Mouse (Mus musculus): ENCODE results near the gene Retreg3. TPM values are rescaled to one million over a fixed set of nuclear protein-coding genes. Genes with fewer than 3 reads are reported as not detected.

Retreg3 gene
- 71.0 to 73.7 TPM (median 72.2 TPM) in 4 replicates for total RNA-seq (2023; ENCODE audit: inconsistent age)

GRCm38 (mm10) chr11:101119761-101120544 lies at the start of gene Retreg3, which contains the start of gene Tubg1:
Retreg3 (minus strand) TSS chr11:101119893.
Tubg1 (plus strand) TSS chr11:101119938.

GRCm38 (mm10) chr11:101155728-101156371 lies 36.2 kb upstream of the Retreg3 start, which contains the start of gene Tubg2:
Tubg2 (plus strand) TSS chr11:101155907.

GRCm38 (mm10) chr11:101095314-101096024 lies 24.2 kb downstream of the Retreg3 start, which contains the start of gene Psmc3ip:
Psmc3ip (minus strand) TSS chr11:101095436.

GRCm38 (mm10) chr11:101086756-101087681 lies 32.7 kb downstream of the Retreg3 start, which contains the start of gene Mlx:
Mlx (plus strand) TSS chr11:101087277.

GRCm38 (mm10) chr11:101082208-101083082 lies 37.2 kb downstream of the Retreg3 start, which contains the start of gene Coasy:
Coasy (plus strand) TSS chr11:101082565.

GRCm38 (mm10) chr11:101078121-101078520 lies 41.6 kb downstream of the Retreg3 start, which contains the start of gene Hsd17b1:
Hsd17b1 (plus strand) TSS chr11:101078411.

GRCm38 (mm10) chr11:101069391-101070188 lies 50.1 kb downstream of the Retreg3 start, which contains the start of gene Naglu:
Naglu (plus strand) TSS chr11:101070012.

Other genes with a start within 250 kb of the Retreg3 start
- 235 to 266 TPM (median 245 TPM) in 4 replicates for gene Stat3, start 180.4 kb downstream of the Retreg3 start, total RNA-seq (2023; ENCODE audit: inconsistent age)
- gene Cavin1, start 149.0 kb downstream of the Retreg3 start, total RNA-seq (2023; ENCODE audit: inconsistent age), result 0.30 to 0.61 TPM (median 0.59 TPM) in 4 replicates
- 71.3 to 92.3 TPM (median 79.0 TPM) in 4 replicates for gene Atp6v0a1, start 110.4 kb downstream of the Retreg3 start, total RNA-seq (2023; ENCODE audit: inconsistent age)
- 14.4 to 19.4 TPM (median 17.3 TPM) in 4 replicates for gene Naglu, start 49.9 kb downstream of the Retreg3 start, total RNA-seq (2023; ENCODE audit: inconsistent age)
- 1.4 to 3.2 TPM (median 2.5 TPM) in 4 replicates for gene Hsd17b1, start 41.5 kb downstream of the Retreg3 start, total RNA-seq (2023; ENCODE audit: inconsistent age)
- 17.2 to 20.1 TPM (median 18.2 TPM) in 4 replicates for gene Coasy, start 37.3 kb downstream of the Retreg3 start, total RNA-seq (2023; ENCODE audit: inconsistent age)
- 30.7 to 44.8 TPM (median 34.4 TPM) in 4 replicates for gene Mlx, start 32.6 kb downstream of the Retreg3 start, total RNA-seq (2023; ENCODE audit: inconsistent age)
- 3.3 to 5.1 TPM (median 4.1 TPM) in 4 replicates for gene Psmc3ip, start 24.5 kb downstream of the Retreg3 start, total RNA-seq (2023; ENCODE audit: inconsistent age)
- gene Tubg1, start within 50 bp of the Retreg3 start, total RNA-seq (2023; ENCODE audit: inconsistent age), result 14.2 to 19.4 TPM (median 16.1 TPM) in 4 replicates
- 2.9 to 6.1 TPM (median 3.9 TPM) in 4 replicates for gene Tubg2, start 36.0 kb upstream of the Retreg3 start, total RNA-seq (2023; ENCODE audit: inconsistent age)
- gene Cntnap1, start 50.6 kb upstream of the Retreg3 start, total RNA-seq (2023; ENCODE audit: inconsistent age), result 0.32 to 0.80 TPM (median 0.59 TPM) in 4 replicates
- gene Plekhh3, start 51.5 kb upstream of the Retreg3 start, total RNA-seq (2023; ENCODE audit: inconsistent age), result 0.61 to 2.3 TPM (median 1.3 TPM) in 4 replicates
- gene Ccr10, start 55.5 kb upstream of the Retreg3 start, total RNA-seq (2023; ENCODE audit: inconsistent age), result 0.60 TPM in 1 of 4 replicates, not detected in the others
- 74.4 to 88.1 TPM (median 79.3 TPM) in 4 replicates for gene Ezh1, start 106.6 kb upstream of the Retreg3 start, total RNA-seq (2023; ENCODE audit: inconsistent age)
- not detected in 4 replicates for gene Ramp2, start 126.1 kb upstream of the Retreg3 start, total RNA-seq (2023; ENCODE audit: inconsistent age)
- 73.6 to 86.7 TPM (median 83.1 TPM) in 4 replicates for gene Vps25, start 133.8 kb upstream of the Retreg3 start, total RNA-seq (2023; ENCODE audit: inconsistent age)
- gene Wnk4, start 140.7 kb upstream of the Retreg3 start, total RNA-seq (2023; ENCODE audit: inconsistent age), result 0.21 to 1.5 TPM (median 1.1 TPM) in 4 replicates
- 0.22 to 0.51 TPM (median 0.47 TPM) in 4 replicates for gene Cntd1, start 159.1 kb upstream of the Retreg3 start, total RNA-seq (2023; ENCODE audit: inconsistent age)
- 26.7 to 40.5 TPM (median 28.5 TPM) in 4 replicates for gene Coa3, start 159.2 kb upstream of the Retreg3 start, total RNA-seq (2023; ENCODE audit: inconsistent age)
- gene Becn1, start 182.4 kb upstream of the Retreg3 start, total RNA-seq (2023; ENCODE audit: inconsistent age), result 177 to 193 TPM (median 186 TPM) in 4 replicates
- 134 to 152 TPM (median 146 TPM) in 4 replicates for gene Psme3, start 196.3 kb upstream of the Retreg3 start, total RNA-seq (2023; ENCODE audit: inconsistent age)
- 13.2 to 15.9 TPM (median 13.8 TPM) in 4 replicates for gene Aoc2, start 205.2 kb upstream of the Retreg3 start, total RNA-seq (2023; ENCODE audit: inconsistent age)
- gene Aoc3, start 210.7 kb upstream of the Retreg3 start, total RNA-seq (2023; ENCODE audit: inconsistent age), result 0.26 to 0.87 TPM (median 0.59 TPM) in 4 replicates
- not detected in 4 replicates for gene G6pc, start 247.7 kb upstream of the Retreg3 start, total RNA-seq (2023; ENCODE audit: inconsistent age)